Mouse (Mus musculus) spleen, postnatal 10 days (tissue): Measurements from ENCODE around the gene Mgat3.

Experiments
- DNase-seq, 2 experiments: peaks; one replicate each; pipeline ENCODE4 v3.0.0; 2021 to 2022; ENCODE audit warnings: low spot score in 2 of 2

The Mgat3 gene

DNA sequence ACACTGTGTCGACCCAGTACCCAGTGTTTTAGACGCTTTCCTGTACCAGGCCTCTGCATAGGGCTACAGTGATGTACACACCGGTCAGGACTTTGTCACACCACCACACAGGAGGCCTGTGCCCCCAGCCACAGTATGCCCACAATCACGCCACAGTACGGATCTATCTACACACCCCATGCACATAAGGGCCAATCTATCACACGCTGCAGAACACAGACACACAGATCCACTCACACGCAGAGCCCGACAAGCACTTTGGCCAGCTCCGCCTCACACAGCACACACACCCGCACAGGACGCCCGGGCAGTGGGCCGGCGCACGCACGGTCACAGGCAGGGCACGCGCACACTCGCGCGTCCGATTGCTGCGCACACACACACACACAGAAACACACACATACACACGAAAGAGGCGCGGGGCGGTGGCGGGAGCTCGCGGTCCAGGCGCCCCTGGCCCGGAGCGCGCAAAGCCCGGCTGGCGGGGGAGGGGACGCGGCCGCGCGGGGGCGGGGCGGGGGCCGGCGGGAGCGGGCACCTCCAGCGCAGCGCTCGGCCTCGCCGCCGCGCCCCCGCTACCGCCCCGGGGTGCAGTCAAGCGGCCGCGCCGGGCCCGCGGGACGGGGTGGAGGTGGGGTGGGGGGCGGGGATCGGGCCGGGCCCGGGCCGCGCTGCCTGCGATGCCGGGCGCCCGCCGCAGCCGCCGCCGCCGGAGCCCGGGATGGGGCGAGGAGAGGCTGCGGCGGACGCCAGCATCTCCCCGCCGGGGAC, at the start of gene Mgat3:
Gene Mgat3 (plus strand): TSS at position 721 of the 771 bp plus-strand sequence.
- no peak for DNase-seq

DNA sequence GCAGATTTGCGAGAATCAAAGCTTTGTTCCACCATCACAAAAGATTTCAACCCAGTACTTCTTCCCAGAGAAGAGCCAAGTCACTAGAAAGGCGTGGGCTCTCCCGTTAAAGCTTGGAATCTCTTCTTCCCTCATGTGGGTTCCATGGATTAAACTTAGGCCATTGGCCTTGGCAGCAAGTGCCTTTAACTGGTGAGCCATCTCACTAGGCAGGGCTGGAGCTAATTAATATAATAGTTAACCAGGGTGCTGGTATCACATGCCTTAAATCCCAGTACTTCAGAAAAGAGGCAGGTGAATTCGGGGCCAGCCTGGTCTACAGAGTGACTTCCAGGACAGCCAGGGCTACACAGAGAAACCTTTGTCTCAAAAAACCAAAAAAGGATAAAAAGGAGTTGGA, 48.9 kb upstream of the Mgat3 start:
- DNase-seq, result no peak

DNA sequence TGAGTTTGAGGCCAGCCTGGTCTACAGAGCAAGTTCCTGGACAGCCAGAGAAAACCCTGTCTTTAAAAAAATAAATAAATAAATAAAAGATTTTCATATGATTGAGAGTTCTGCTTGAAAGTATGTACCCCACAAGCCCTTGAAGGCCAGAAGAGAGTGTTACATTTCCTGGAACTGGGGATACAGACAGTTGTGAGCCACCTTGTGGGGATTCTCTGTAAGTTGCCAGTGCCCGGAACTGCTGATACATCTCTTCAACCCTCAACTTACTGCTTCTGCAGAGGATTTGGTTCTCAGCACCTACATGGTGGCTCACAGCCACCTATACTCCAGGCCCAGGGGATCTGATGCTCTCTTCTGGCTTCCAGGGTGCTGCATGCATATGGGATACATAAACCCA, 46.3 kb upstream of the Mgat3 start:
- peak in 1 of 2 experiments; percentile 28 for DNase-seq

DNA sequence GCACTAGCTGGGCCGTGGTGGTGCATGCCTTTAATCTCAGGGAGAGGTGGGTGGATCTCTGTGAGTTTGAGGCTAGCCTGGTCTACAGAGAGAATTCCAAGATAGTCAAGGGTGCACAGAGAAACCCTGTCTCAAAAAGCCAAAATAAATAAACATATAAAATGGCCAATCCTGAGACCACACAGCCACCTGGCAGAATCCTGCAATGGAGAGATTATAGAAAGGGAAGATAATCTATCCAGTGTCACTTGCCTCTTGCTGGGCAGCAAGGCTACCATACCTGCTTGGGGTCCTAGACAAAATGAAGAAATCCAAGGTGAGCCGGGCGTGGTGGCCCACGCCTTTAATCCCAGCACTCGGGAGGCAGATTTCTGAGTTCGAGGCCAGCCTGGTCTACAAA, 43.5 kb upstream of the Mgat3 start:
- DNase-seq, result no peak

DNA sequence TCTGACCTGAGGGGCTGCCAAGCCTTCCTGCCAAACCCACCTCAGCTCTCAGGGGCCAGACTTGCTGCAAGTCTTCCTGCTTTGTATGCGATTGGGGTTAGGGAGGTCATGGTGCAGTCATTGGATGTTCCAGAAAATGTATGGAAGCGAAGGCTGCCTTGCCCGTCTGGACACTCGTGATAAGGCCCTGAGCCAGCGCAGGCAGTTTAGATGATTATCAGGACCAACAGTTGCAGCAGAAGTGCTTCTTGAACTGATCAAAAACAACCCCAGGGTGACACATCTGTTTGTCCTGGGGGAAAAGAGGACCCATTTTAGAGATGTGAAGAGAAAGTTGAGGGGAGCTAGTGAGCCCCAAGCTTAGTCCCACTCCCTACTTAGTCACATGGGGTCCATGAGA, 42.8 kb upstream of the Mgat3 start:
- peak; percentile 43 to 60 for DNase-seq

DNA sequence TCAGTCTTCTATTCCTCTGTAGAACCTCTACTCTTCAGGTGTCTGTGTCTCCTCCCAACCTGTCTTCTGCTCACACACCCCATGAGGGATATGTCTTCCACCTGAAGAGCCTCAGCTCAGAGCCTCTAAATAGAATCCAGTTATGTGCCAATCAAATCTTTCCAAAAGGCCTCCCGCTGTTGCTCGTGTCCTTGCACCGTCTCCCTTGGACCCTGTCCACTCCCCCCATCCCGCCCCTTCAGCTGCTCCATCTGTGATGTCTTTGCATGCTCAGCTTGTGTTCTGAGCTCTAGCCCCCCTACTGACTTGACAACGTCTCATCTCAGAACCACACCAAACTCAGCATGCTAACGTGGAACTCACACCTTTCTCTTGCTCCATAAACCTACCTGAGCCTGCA, 42.1 kb upstream of the Mgat3 start:
- DNase-seq, result no peak

DNA sequence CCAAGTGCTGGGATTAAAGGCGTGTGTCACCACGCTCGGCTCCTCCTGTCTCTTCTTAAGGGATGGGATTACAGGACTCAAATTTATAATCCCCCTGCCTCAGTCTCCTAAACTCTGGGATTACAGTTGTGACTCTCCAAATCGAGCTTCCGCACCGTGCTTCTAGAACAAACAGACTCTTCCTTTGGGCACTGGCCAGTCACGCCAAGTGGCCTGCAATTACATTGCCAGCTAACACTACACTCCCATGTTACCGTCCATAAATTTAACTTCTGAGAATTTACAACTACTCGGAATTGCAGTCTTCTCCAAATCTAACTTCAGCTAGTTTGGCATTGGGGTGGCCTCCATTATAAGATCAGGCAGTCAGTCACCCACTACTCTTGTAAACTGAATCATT, 41.1 kb upstream of the Mgat3 start:
- peak in 1 of 2 experiments; percentile 30 for DNase-seq

DNA sequence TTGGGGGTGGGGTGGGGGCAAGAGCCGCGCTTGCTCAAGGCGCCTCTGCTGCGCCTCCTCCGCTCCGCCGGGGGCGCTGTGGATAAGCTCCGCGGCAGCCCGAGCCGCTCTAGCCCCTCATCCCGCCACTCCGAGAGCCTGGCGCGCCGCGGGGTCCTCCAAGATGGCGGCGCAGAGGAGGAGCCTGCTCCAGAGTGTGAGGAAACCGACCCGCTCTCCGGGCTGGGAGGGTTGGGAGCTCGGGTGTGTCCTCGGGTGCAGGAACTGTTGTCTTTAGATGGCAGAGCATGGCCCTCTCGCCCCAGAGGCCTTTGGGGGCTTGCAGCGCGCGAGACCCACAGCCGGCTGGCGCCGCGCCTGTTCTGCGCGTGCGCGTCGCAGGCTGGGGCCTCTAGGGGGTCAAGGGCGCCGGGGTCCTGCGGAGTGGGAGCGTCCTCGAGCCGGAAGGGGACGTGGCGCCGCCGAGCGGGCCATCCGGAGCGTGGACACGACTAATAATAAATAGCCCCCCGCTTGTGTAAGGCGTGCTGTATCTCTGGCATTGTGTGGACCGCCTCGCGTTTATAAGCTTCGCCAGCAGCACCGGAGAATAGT, 40.4 kb upstream of the Mgat3 start, which contains the start of gene Tab1:
Gene Tab1 (plus strand): TSS at position 135 of the 594 bp plus-strand sequence.
- DNase-seq, result peak; percentile 90 to 93

DNA sequence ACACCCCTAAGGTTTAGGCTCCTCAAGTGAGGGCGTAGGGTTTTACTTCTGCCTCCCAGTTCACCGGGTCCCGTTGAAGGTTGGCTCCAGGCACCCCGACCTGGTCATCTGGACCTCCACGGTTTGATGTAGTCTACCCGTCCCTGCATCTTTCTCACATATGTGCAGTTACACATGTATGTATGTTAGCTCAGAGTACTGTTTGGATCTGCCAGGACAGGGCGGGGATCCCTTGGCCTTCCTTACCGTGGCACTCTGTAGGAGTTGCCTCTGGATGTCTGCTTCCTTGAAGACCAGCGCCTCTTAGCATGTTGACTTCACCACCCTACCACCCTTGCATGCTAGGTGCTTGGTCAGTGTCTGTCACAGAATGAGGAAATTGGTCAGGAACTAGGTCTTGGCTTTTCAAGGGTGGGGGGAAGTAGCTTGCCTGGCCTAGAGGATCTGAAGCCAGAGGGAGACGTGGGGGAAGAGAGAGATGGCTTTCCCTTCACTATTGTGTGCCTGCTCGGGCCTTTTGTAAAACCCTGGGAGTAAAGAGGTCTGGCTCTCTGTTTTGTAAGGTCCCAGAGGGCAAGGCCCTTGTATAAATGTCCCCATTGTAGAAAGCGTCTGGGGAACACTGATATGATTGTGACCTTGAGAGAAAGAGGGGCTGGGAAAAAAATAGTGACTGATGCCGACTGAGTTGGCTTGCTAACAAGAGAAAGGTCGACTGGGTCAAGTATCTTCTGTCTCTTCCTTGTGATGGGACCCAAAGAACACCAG, 39.7 kb upstream of the Mgat3 start:
- no peak for DNase-seq

DNA sequence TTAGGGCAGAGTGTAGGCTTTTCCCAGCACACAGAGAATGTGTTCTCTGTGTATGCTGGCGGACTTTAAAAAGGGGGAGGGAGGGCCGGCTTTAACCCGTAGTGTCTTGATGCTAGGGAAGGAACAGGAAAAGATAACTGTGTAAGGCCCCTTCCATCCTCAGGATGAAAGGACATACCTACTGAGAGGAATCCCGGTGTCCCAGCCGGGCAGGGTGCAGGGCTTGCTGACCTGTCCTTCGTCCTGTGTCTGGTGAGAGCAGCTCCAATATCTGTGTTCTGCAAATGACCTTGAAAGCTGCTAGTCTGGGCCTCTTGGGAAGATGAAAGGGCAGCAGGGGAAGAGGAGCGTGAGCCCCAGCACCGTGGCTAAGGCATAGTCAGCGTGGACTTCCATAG, 39.1 kb upstream of the Mgat3 start:
- peak in 1 of 2 experiments; percentile 32 for DNase-seq

DNA sequence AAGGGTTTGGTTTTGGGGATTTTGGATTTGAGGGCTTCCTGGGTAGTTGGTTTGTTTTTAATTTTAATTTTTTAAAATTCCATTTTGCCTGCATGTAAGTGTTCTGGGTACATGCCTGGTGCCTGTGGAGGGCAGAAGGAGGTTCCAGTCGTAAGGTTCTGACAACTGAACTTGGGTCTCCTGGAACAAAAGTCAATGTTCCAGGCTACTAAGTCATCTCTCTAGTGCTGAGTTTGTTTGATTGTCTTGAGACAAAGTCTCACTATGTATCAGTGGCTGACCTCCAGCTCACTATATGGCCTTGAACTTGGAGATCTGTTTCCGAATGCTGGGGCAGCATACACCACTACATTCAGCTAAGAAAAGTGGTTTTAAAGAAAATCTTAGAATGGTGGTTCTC, 38.0 kb upstream of the Mgat3 start:
- no peak for DNase-seq

DNA sequence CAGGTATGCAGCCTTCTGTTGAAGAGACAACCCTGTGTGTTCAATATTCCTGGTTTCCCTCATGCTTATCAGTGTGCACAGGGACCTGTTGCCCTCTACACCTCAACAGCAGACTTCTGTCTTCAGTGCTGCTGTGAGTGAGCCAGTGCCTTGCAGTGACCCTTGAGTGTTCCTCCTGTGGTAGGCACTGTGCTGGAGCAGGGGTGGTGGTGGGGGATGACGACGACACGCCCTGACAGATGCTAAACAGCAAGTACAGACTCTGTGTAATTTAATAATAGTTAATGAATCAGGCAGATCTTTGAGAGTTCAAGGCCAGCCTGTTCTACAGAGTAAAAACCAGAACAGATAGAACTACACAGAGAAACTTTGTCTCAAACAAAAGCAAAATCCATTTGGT, 36.9 kb upstream of the Mgat3 start:
- DNase-seq, result no peak

DNA sequence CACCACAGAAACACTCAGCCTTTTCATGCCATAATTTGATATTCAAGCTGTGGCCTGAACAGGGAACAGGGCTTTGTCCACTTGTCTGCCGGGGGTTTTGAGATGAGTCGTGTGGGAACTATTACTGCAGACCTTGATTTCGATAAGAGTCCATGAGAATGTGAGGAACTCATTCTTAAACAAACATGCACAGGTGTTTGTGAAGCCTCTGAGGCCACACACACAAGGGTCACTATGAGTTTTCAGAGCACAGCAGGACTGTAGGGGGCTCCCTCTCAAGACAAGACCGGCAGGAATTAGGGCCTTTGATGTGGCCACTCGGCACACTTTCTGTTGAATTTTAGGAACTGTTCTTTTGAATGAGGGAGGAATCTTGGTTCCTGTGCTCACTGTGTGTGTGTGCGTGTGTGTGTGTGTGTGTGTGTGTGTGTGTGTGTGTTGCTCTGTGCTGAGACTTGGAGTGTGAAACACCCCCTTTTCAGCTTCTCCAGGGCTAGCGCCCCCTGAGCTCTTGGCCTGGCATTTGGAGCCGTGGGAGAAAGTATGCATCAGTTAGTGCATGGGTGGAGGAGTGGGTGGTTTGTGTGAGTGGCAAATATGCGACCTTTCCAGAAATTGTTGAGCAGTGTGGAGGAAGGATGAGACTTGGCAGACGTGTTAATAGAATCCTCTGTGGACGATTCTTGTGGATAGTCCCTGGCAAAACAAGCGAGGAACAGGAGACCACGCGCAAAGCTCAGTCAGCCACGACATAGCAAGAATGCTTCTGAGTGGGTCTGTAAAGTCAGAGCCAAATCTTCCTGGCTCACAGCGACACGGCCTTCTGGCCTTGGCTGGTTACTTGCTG, 35.4 kb upstream of the Mgat3 start:
- no peak for DNase-seq

DNA sequence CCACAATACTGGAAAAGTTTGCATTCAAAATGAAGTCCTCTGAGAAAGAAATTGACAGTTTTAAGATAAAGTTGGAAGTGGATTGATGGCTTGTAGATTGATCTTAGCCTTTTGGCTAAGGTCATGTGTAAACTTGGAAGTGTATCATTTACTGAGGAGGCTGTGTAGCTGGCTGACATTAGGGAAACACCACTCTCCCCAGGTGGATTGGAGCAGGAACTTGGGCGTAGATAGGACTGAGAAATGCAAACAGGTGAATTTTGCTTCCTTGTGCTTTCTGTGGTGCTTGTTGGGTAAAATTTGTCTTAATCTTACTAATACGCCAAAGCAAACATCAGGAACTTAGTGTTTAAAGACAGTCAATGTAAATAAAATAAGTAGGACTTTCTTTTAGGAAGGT, 33.2 kb upstream of the Mgat3 start:
- DNase-seq, result no peak

DNA sequence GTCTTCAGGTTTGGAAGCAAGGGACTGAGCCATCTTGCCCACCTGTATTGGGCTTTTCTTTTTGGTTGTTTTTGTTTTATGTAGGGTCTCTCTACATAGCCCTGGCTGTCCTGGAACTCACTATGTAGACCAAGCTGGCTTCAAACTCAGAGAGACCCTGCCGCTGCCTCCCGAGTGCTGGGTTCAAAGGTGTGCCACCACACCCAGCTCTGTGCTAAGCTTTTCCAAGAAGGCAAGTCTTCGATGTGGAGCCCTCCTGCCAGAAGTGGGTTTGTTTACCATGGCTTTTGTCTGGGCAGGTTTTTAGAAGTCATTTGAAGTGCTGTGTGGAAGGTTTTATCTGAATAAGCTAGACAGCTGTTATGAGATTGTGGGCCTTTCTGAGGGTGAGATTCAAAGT, 32.6 kb upstream of the Mgat3 start:
- no peak for DNase-seq

DNA sequence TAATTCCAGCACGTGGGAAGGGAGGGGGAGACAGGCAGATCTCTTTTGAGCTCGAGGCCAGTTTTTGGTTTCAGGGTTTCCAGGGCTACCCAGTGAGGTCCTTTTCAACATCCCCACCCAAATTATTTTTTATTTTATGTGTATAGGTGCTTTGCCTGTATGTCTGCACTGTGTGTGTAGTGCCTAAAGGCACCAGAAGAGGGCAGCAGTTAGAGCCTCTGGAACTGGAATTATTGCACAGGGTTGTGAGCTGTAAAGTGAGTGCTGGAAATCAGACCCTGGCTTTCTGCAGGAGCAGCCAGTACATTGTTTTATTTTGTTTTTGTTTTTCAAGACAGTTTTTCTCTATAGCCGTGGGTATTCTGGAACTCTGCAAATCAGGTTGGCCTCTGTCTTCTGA, 31.4 kb upstream of the Mgat3 start:
- peak in 1 of 2 experiments; percentile 38 for DNase-seq

DNA sequence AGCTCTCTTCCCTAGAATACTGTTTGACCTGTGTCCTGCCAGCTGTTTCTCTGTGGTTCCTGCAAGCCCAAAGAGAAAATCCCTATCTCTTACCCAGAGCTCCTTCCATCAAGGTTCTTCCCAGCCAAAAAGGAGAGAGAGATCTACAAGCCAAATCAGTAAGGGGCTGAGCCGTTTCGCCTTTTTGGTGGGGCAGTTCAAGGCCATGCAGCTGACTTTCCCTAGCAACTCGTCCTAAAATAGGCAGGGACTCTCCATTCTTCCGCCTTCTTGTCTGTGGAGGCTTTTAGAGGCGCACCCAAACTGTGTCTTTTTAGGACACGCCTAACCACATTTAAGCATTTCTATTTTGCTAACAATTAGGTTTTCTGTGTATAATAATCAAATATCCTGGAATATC, 29.8 kb upstream of the Mgat3 start:
- DNase-seq, result no peak

DNA sequence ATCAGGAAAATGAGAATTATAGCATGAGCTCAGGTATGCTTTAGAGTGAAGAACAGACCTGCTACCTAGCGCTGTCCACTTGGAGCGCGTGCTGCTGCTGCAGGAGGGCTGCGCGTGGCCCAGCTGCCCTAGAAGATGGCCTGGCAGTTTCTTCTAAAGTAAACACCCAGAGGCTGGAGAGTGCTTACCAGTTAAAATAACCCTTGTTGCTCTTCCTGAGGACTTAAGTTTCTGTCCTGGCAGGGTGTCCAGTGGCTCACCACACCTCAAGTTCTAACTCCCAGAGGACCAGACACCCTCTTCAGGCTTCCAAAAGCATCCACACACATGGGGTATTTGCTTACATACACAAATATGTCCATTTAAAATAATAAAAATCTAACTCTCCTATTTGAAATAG, 28.1 kb upstream of the Mgat3 start:
- DNase-seq, result no peak

DNA sequence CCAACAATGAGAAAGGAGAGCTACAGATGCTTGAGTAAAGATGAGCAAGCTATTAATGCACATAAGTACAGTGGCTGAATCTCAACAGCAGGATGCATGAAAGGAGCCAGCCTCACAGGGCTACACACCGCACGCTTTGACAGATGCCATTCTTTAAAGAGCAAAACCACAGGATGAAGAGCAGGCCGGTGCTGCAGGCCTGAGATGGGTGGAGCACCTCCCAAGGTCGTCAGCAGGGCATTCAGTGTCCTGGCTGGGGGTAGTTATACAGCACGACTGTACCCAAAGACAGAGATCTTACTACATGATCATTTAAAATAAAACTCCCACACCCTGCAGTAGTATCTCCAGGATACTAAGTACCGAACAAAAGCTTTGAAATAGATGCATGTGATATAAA, 27.4 kb upstream of the Mgat3 start:
- DNase-seq, result no peak

DNA sequence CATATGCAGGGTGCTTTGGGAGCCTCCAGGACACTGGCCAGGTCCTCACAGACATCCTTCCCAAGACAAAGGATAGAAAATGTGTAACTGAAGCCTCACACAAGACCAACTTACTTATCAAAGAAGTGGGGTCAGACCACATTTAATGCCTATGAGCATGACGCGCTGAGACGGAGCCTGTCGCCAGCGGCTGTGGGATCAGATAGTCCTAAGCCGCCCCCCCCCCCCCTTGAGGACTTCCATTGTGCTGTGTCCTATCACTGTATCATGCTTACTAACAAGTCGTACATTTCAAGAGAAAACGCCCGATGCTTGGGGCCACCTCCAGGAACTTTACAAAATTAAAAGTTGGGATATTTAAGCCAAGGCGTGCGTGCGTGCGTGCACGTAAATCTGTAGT, 26.4 kb upstream of the Mgat3 start:
- DNase-seq, result no peak

DNA sequence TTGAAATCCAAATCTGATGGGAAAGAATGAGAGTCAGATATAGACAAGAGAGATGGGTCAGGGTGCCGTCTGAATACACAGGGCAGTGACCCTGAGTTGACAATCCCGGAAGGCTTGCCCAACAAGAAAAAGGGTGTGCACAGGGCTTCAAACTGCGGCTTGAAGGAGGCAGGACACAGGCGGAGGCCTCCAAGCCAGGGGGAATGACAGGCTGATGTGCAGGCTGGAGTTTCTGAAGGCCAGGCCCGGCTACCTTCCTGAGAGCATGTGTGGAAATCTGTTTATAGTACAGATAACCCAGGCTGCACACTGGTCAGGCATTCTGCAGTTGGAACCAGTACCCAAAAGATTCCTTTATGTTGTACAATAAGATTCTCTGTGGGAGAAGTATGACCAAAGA, 26.0 kb upstream of the Mgat3 start:
- no peak for DNase-seq

DNA sequence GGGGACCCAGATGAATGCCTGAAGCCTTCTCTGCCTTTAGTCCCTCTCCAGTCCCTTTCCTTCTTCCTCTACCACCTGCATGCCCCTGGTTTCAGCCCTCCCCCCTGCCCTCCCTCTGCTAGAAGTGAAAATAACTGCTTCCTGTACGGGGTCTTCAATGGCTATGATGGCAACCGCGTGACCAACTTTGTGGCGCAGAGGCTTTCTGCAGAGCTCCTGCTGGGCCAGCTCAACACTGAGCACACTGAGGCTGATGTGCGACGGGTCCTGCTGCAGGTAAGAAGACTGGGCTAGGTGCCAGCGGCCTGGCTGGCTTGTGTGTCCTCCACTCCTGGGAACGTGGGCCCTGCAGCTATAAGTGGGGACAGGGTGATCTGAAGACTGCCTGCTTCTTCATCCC, 25.0 kb upstream of the Mgat3 start:
- DNase-seq, result no peak
